Mouse (Mus musculus): ENCODE measurements at regions not wholly inside any gene's neighbourhood (a gene's known extent, or its start where the extent isn't known, plus 50 kb on each side); places are given as distances from the start of the nearest gene placed in this dataset.
"Not testable (repeated sequence)": the region's sequence is repeated elsewhere in the genome, so short reads cannot be mapped to it uniquely, and the experiment has no call there.

GRCm38 (mm10) chr8:68958701-68959100 is 250.1 kb upstream of the Zfp930 start:
- H3K4me3 ChIP-seq (ENCODE audit: low read length), result no peak overlapping the region
- 80% methylated on average over 2 of the region's 2 CpGs for WGBS
- peaks cover 9% of the 10 kb centered on the region; the same call in 1 of the 2 replicates for H3K4me1 ChIP-seq (ENCODE audit: control insufficient read depth, insufficient read depth, low read length)
- no peaks in the 10 kb centered on the region for H3K36me3 ChIP-seq (ENCODE audit: control insufficient read depth, insufficient read depth)
- no peak overlapping the region for H3K27ac ChIP-seq (ENCODE audit: low read length)
- H3K9me3 ChIP-seq (replicated peaks; ENCODE audit: control insufficient read depth, low read length), result no peaks in the 10 kb centered on the region
- no peaks in the 10 kb centered on the region for H3K27me3 ChIP-seq (ENCODE audit: control insufficient read depth, insufficient read depth, low read length)
- no peak for ATAC-seq (replicated peaks; ENCODE audit: extremely low read depth, insufficient read depth, low FRiP score)
- H3K4me2 ChIP-seq (ENCODE audit: low read depth, low read length), result no peak overlapping the region
- H3K9ac ChIP-seq (ENCODE audit: low read length), result no peak overlapping the region

GRCm38 (mm10) chr8:68961981-68962380 is 246.9 kb upstream of the Zfp930 start:
- Histone ChIP-seq H3K27me3 (ENCODE audit: control insufficient read depth, insufficient read depth, low read length) (no peaks in the 10 kb centered on the region), H3K36me3 (ENCODE audit: control insufficient read depth, insufficient read depth) (no peaks in the 10 kb centered on the region), H3K9ac (ENCODE audit: low read length) (no peak overlapping the region), H3K4me3 (ENCODE audit: low read length) (no peak overlapping the region), H3K4me2 (ENCODE audit: low read depth, low read length) (no peak overlapping the region), H3K9me3 (replicated peaks; ENCODE audit: control insufficient read depth, low read length) (no peaks in the 10 kb centered on the region), H3K27ac (ENCODE audit: low read length) (no peak overlapping the region), H3K4me1 (ENCODE audit: control insufficient read depth, insufficient read depth, low read length) (no peaks in the 10 kb centered on the region)
- no peak for ATAC-seq (replicated peaks; ENCODE audit: extremely low read depth, insufficient read depth, low FRiP score)
- WGBS, result 69% methylated on average over 3 of the region's 3 CpGs

GRCm38 (mm10) chr8:68975773-68976172 is 233.1 kb upstream of the Zfp930 start:
- no peaks in the 10 kb centered on the region for H3K4me1 ChIP-seq (ENCODE audit: control insufficient read depth, insufficient read depth, low read length)
- H3K9me3 ChIP-seq (replicated peaks; ENCODE audit: control insufficient read depth, low read length), result no peaks in the 10 kb centered on the region; the same call in 1 of the 2 replicates
- H3K4me2 ChIP-seq (ENCODE audit: low read depth, low read length), result no peak overlapping the region
- no peaks in the 10 kb centered on the region for H3K27me3 ChIP-seq (ENCODE audit: control insufficient read depth, insufficient read depth, low read length)
- no peak overlapping the region for H3K4me3 ChIP-seq (ENCODE audit: low read length)
- ATAC-seq (replicated peaks; ENCODE audit: extremely low read depth, insufficient read depth, low FRiP score), result peak; percentile 83
- WGBS, result 40% methylated on average over 2 of the region's 2 CpGs
- H3K27ac ChIP-seq (ENCODE audit: low read length), result no peak overlapping the region; the same call in 1 of the 2 replicates
- no peaks in the 10 kb centered on the region for H3K36me3 ChIP-seq (ENCODE audit: control insufficient read depth, insufficient read depth)
- no peak overlapping the region for H3K9ac ChIP-seq (ENCODE audit: low read length)

- Histone ChIP-seq H3K27ac (ENCODE audit: low read length) (no peak overlapping the region; the same call in 1 of the 2 replicates), H3K36me3 (ENCODE audit: control insufficient read depth, insufficient read depth) (no peaks in the 10 kb centered on the region), H3K9me3 (replicated peaks; ENCODE audit: control insufficient read depth, low read length) (no peaks in the 10 kb centered on the region), H3K4me3 (ENCODE audit: low read length) (no peak overlapping the region), H3K9ac (ENCODE audit: low read length) (no peak overlapping the region), H3K27me3 (ENCODE audit: control insufficient read depth, insufficient read depth, low read length) (no peaks in the 10 kb centered on the region), H3K4me2 (ENCODE audit: low read depth, low read length) (no peak overlapping the region), H3K4me1 (ENCODE audit: control insufficient read depth, insufficient read depth, low read length) (no peaks in the 10 kb centered on the region)
- ATAC-seq (replicated peaks; ENCODE audit: extremely low read depth, insufficient read depth, low FRiP score), result 0 out of 2 replicates have a peak, but pooled peaks have one; percentile 18
- WGBS, result 61% methylated on average over 4 of the region's 4 CpGs
Observed at GRCm38 (mm10) chr8:68977159-68977558, 231.7 kb upstream of the Zfp930 start.

- H3K9ac ChIP-seq (ENCODE audit: low read length); H3K4me2 ChIP-seq (ENCODE audit: low read depth, low read length); H3K27ac ChIP-seq (ENCODE audit: low read length); H3K36me3 ChIP-seq (ENCODE audit: control insufficient read depth, insufficient read depth); H3K4me3 ChIP-seq (ENCODE audit: low read length); ATAC-seq (replicated peaks; ENCODE audit: extremely low read depth, insufficient read depth, low FRiP score); H3K9me3 ChIP-seq (replicated peaks; ENCODE audit: control insufficient read depth, low read length); H3K4me1 ChIP-seq (ENCODE audit: control insufficient read depth, insufficient read depth, low read length); H3K27me3 ChIP-seq (ENCODE audit: control insufficient read depth, insufficient read depth, low read length): not testable (repeated sequence)
- WGBS, result 90% methylated on average over 4 of the region's 6 CpGs
Observed at GRCm38 (mm10) chr8:68983181-68983580, 225.7 kb upstream of the Zfp930 start.

GRCm38 (mm10) chr8:68983691-68984090 is 225.1 kb upstream of the Zfp930 start:
- no peaks in the 10 kb centered on the region for H3K9me3 ChIP-seq (replicated peaks; ENCODE audit: control insufficient read depth, low read length)
- ATAC-seq (replicated peaks; ENCODE audit: extremely low read depth, insufficient read depth, low FRiP score), result no peak
- H3K27me3 ChIP-seq (ENCODE audit: control insufficient read depth, insufficient read depth, low read length), result no peaks in the 10 kb centered on the region
- no peak overlapping the region for H3K4me3 ChIP-seq (ENCODE audit: low read length)
- peak overlapping the region; percentile 13; the same call in 1 of the 2 replicates for H3K27ac ChIP-seq (ENCODE audit: low read length)
- no peak overlapping the region for H3K4me2 ChIP-seq (ENCODE audit: low read depth, low read length)
- H3K4me1 ChIP-seq (ENCODE audit: control insufficient read depth, insufficient read depth, low read length), result peaks cover 5% of the 10 kb centered on the region; the same call in 1 of the 2 replicates
- H3K9ac ChIP-seq (ENCODE audit: low read length), result no peak overlapping the region
- no peaks in the 10 kb centered on the region for H3K36me3 ChIP-seq (ENCODE audit: control insufficient read depth, insufficient read depth)
- WGBS, result 59% methylated on average over 12 of the region's 12 CpGs

GRCm38 (mm10) chr8:68984487-68984886 is 224.4 kb upstream of the Zfp930 start:
- H3K9me3 ChIP-seq (replicated peaks; ENCODE audit: control insufficient read depth, low read length), result no peaks in the 10 kb centered on the region
- 74% methylated on average over 4 of the region's 4 CpGs for WGBS
- peaks cover 5% of the 10 kb centered on the region; the same call in 1 of the 2 replicates for H3K4me1 ChIP-seq (ENCODE audit: control insufficient read depth, insufficient read depth, low read length)
- H3K9ac ChIP-seq (ENCODE audit: low read length), result no peak overlapping the region
- H3K4me2 ChIP-seq (ENCODE audit: low read depth, low read length), result no peak overlapping the region
- no peak for ATAC-seq (replicated peaks; ENCODE audit: extremely low read depth, insufficient read depth, low FRiP score)
- no peaks in the 10 kb centered on the region for H3K36me3 ChIP-seq (ENCODE audit: control insufficient read depth, insufficient read depth)
- no peak overlapping the region for H3K27ac ChIP-seq (ENCODE audit: low read length)
- no peak overlapping the region for H3K4me3 ChIP-seq (ENCODE audit: low read length)
- no peaks in the 10 kb centered on the region for H3K27me3 ChIP-seq (ENCODE audit: control insufficient read depth, insufficient read depth, low read length)

GRCm38 (mm10) chr8:68986425-68986824 is 222.4 kb upstream of the Zfp930 start:
- Histone ChIP-seq H3K4me1 (ENCODE audit: control insufficient read depth, insufficient read depth, low read length) (peaks cover 5% of the 10 kb centered on the region; the same call in 1 of the 2 replicates), H3K36me3 (ENCODE audit: control insufficient read depth, insufficient read depth) (no peaks in the 10 kb centered on the region), H3K4me3 (ENCODE audit: low read length) (no peak overlapping the region), H3K27ac (ENCODE audit: low read length) (no peak overlapping the region), H3K4me2 (ENCODE audit: low read depth, low read length) (no peak overlapping the region), H3K9me3 (replicated peaks; ENCODE audit: control insufficient read depth, low read length) (no peaks in the 10 kb centered on the region), H3K27me3 (ENCODE audit: control insufficient read depth, insufficient read depth, low read length) (no peaks in the 10 kb centered on the region), H3K9ac (ENCODE audit: low read length) (no peak overlapping the region)
- WGBS, result 84% methylated on average over 2 of the region's 2 CpGs
- ATAC-seq (replicated peaks; ENCODE audit: extremely low read depth, insufficient read depth, low FRiP score), result no peak

All from heart, embryonic 16.5 days (tissue).